Mouse (Mus musculus): ENCODE measurements around the gene Alpl.

The Alpl gene

DNA sequence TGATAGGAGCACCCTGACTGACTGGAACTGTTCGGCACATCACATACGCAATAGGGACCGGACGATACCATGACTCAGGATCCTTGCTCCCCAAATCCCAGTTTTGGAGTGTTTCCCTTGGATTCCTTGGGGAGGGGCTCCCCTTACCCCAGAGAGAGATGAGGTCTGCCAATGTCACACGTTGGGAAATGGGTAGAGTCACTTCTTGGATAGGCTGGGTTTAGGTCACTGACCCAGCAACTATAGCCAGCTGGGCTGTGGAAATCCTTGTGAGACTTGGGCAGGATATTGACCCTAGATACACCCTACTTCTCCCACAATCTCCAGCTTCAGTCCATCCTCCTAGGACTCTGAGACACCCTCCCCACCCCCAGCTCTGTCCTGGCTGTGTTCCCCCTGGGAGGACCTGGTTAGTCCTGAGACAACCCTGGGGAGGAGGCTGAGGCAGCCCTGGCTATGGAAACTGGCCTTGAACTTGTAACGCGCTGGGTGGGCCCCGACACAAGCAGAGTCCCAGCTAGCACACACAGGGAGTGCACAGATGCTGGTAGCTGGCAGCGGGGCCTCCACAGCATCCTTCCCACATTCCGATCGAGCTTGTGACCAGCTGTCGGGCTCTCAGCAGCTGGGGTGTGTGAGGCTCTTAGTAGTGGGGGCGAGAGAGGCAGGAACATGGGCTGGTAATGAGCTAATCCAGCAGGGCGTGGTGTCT, 25.1 kb downstream of the Alpl start:
- DNase-seq (ENCODE audit: low read depth, low spot score) = peak; percentile 90

DNA sequence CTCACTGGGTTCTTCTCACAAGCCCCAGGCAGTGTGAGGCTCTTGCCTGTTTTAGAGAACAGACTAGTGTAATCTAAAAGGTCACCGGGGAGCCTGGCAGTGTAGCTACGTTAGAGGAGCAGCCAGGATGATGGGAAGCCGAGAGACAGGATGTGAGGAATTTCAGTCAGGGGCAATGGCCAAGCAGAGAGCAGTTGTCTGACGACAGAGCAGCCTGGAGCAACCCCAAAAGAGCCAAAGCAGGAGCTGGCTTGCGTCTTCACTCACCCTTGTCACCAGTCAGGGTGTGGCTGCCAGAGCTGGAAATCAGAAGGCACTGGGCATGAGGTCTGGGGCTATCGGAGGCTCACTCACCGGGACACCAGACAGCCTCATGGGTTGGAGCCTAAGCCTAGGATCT, 26.5 kb downstream of the Alpl start:
- DNase-seq (ENCODE audit: low read depth, low spot score) = no peak

DNA sequence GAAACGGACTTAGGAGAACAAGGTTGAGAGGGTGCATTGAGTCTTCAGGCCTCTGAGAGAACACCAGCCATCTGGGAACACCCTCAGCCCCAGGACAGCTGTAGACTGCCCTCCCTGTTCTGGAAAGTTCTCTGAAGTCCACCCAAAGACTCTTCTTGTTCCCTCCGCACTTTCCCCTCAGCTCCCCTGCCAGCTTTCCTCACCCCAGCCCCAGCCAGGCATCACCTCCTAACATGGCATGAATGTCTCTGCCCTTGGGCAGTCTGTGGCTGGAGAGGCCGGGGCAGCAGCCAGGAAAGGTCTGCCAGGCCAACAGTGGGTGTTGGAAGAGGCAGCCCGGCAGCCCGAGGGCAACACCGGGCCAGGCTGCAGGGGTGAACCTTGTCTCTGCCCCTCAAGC, 27.4 kb downstream of the Alpl start:
- DNase-seq (ENCODE audit: low read depth, low spot score) = no peak

DNA sequence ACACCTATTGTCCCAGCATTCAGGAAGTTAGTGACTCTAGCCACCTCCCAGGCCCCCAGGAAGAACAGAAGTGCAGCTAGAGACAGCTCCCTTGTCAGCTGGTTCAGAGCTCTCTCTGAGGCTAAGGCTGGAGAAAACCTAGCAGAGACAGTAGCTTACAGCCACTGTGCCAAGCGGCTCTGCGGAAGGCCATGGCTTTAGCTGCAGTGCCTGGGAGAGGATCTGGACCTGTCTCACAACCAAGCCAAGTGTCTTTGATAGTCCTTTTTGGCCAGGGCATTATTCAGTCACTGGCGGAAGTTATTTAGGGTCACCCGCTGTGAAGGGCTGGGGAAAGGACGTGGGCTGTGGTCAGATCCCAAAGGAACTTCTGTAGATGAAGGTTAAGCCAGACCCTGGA, 27.8 kb downstream of the Alpl start:
- DNase-seq (ENCODE audit: low read depth, low spot score) = no peak

- DNase-seq (ENCODE audit: low read depth, low spot score) = no peak
Observed at GRCm38 (mm10) chr4:137766365-137766764, 29.8 kb downstream of the Alpl start.

DNA sequence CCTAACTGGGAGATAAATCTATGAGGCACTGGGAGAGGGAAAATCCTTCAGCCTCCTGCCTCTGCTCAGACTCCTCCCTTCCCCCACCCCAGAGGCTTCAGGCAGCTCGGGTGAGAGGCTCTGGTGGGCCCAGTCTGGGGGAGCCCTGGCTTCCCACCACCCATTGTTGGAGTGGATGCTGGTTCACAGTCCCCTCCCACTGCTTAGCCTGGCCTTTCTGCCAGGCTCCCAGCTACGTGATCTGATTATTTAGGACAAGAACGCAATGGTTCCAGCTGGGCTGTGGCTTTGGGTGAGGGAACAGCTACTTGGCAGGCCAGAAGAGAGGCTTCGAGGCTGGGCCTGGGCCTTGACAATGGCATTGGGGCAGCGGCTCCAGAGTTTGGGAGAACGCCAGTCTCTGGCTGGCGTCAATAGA, 30.6 kb downstream of the Alpl start:
- no peak for DNase-seq (ENCODE audit: low read depth, low spot score)

DNA sequence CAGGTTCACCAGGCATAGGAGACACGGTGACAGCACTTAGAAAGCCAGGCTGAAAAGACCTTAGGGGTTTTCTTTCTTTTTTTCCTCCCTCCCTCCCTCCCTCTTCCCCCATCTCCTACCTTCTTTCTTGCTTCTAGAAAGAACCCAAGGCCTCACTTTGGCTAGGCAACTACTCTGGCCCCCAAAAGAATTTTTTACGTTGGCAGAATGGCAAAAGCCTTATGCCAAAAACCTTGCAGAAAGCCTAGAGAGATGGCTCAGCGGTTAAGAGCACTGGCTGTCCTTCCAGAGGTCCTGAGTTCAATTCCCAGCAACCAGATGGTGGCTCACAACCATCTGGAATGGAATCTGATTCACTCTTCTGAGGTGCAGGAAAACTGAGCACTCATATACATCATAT, 31.6 kb downstream of the Alpl start:
- DNase-seq (ENCODE audit: low read depth, low spot score) = no peak

DNA sequence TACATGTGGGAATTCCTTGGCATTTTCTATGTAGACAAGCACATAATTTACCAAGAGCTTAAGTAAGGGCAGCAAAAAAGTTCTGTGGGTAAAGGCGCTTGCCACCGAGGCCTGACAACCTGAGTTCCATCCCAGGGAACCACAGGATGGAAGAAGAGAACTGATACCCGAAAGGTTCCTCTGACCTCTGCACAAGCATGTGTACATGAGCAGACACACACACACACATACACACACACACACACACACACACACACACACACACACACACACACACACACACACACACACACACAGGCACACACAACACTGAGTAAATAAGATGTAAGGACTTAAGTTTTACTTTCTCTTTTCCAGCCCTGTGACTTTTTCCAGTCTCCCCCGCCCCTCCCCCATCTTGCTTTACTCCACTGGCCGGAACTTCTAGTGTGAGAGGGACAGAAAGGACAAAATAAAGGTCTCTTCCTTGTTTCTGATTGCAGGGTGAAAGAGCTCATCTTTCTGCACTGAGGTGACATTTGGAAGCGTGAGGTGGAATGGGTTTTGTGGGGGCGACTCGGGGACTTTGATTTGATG, 32.2 kb downstream of the Alpl start:
- no peak for DNase-seq (ENCODE audit: low read depth, low spot score)

GRCm38 (mm10) chr4:137762886-137763285, 33.3 kb downstream of the Alpl start:
- DNase-seq (ENCODE audit: low read depth, low spot score) = peak; percentile 40

GRCm38 (mm10) chr4:137754446-137754845, 41.7 kb downstream of the Alpl start:
- DNase-seq (ENCODE audit: low read depth, low spot score) = no peak

- DNase-seq (ENCODE audit: low read depth, low spot score) = no peak
Observed at GRCm38 (mm10) chr4:137753199-137753598, 43.0 kb downstream of the Alpl start.

GRCm38 (mm10) chr4:137752471-137752870, 43.7 kb downstream of the Alpl start:
- DNase-seq (ENCODE audit: low read depth, low spot score) = no peak

GRCm38 (mm10) chr4:137751717-137752116, 44.5 kb downstream of the Alpl start:
- no peak for DNase-seq (ENCODE audit: low read depth, low spot score)

DNA sequence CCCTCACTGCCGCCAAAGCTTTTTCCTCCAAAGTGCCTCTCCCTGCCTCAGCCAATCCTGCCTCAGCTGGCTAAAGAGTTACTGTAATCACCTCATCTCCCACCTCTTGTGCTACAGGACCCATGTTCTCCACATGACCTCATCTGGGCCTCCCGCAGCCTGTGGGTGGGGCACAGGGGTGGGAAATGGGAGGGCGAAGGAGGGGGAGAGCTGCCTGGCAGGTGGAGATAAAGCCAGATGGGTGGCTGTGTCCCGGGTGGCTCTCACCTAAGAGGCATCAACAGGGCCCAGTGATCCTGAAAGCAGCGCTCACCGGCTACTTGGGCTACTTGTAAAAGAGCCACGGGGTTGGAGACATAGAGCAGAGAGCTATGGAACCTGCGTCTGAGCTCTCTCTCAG, 44.9 kb downstream of the Alpl start:
- DNase-seq (ENCODE audit: low read depth, low spot score) = no peak

- no peak for DNase-seq (ENCODE audit: low read depth, low spot score)
Observed at GRCm38 (mm10) chr4:137750121-137750520, 46.1 kb downstream of the Alpl start.

DNA sequence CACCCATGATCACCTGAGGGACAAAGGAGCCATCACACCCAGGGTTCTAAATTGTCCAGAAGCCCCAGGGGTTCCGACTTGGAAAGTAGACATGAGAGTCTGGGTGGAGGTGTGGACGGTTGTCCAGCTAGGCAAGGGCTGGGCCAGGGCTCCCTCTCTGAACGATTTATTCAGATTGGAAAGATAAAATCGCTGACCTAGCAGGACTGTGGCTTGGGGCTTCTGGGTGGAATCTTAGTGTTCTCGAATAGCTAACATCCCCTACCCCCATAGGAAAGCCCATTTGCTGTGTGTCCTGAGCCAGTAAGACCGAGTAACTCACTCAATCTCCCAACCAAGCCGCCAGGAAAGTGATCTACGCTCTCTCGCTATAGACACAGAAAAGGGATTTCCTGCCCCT, 46.5 kb downstream of the Alpl start:
- DNase-seq (ENCODE audit: low read depth, low spot score) = no peak

GRCm38 (mm10) chr4:137748726-137749125, 47.5 kb downstream of the Alpl start:
- DNase-seq (ENCODE audit: low read depth, low spot score) = no peak

GRCm38 (mm10) chr4:137747590-137747989, 48.6 kb downstream of the Alpl start:
- no peak for DNase-seq (ENCODE audit: low read depth, low spot score)

DNA sequence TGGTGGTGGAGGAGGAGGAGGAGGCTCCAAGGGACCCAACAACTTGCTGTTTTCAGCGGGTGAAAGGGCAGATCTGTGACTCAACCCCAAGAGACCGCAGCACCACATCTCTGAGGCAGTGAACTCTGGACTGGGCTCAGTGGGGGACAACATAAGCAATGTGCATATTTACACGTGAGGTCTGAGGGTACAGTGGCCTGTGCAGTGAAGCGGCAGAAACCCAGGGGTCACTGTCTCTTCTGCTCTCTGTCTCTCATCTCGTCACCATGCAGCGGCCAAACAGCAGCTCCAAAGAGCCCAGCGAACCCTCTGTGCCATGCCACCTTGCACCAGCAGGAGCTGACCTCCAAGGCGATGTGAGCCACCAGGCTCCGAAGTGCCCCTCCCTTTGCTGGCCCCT, 49.1 kb downstream of the Alpl start:
- no peak for DNase-seq (ENCODE audit: low read depth, low spot score)

DNA sequence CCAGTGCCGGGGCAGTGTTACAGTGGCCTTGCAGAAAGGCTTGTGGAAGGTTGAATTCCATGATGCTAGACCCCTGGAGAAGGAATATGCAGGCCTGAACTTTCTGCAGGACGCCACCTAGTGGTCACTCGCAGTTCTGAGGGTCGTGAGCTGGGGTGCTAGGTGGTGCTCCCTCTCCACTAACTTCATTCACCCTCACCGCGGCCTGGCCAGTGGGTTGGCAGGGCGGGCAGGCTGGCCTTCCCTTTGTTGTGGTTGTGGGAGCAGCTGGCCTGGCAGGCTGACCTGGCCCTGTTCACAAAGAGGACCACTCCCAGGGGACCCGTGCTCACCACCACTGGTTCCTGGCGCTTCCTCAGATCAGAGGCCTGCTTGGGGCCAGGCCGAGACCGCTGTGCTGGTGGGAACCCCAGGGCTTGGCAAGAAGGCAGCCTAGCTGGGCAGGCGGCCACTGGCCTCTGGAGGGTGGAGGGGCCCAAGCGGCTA, 51.7 kb downstream of the Alpl start:
- DNase-seq (ENCODE audit: low read depth, low spot score) = peak; percentile 80

- DNase-seq (ENCODE audit: low read depth, low spot score) = no peak
Observed at GRCm38 (mm10) chr4:137743791-137744190, 52.4 kb downstream of the Alpl start.

DNA sequence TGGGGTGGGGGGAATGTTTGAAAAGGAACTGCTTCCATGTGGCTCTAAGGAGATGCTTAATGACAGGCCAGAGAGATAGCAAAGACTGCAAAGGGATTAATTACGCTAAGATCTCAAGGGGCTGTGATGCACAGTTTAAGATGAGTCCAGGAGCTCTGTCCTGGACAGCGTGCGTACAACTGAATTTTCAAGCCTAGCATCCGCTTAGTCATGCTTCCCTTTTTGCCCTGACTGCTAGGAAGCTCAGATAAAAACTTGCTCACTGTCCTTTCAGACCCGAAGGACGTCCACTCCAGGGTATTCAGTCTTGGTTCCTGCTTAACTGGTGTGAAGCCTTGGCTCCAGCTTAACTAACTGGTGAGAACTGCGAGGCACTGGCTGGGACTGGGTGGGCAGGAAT, 55.8 kb downstream of the Alpl start:
- DNase-seq (ENCODE audit: low read depth, low spot score) = no peak

DNA sequence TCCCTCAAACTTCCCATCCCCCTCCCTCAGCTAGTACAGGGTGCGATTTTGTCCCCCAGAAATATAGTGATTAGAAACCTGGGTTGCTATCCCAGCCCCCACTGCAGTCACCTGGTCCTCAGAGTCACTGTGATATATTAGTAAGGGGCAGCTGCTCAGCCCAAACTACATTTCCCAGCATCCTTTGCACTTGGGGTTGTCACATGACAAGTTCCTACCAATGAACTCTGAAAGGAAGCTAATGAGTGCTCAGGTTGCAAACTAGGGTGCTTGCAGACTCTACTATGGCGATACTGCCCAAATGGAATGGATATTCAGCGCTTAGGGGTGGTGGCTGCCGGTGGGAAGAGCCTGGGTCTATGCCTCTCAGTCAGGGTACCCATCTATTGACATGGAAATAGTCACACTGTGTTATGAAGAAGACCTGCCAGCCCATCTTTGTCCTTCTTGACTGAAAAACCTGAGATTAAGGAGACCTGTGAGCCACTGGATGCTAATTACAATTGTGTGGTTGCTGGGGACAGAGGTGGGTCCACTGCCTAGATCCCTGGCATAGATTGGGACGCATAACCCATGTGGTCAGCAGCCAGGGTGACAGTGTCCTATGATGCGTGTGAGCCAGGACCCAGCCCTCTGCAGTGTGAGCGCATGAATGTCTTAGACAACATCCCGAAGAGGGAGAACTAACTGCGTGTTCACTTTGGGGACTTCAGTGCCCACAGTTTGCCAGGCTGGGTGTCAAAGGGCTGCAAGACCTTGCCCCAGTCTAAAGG, 56.8 kb downstream of the Alpl start:
- DNase-seq (ENCODE audit: low read depth, low spot score) = peak; percentile 81
